Mouse (Mus musculus) lung, embryonic 16.5 days (tissue): ENCODE data around the gene Rassf5. TPM values are rescaled to one million over a fixed set of nuclear protein-coding genes. Genes with fewer than 3 reads are reported as not detected.

ENCODE experiments used
- ATAC-seq: fragments of 200-750 bp; cut with Nextera tagmentation; 2 replicates; pipeline ENCODE4 v1.8.0; 2017; ENCODE audit warnings: low read depth, mild to moderate bottlenecking, moderate library complexity
- H3K27ac ChIP-seq: fragments of 300-500 bp; sonication (generic); 2 replicates; pipeline ENCODE4 v1.5.1; 2014; ENCODE audit warnings: mild to moderate bottlenecking, control low read depth, low read length
- H3K27me3 ChIP-seq: fragments of 300-500 bp; sonication (generic); 2 replicates; pipeline ENCODE4 v1.6.1; 2014; ENCODE audit warnings: low read depth, low read length, mixed read lengths; ENCODE audit not compliant: control insufficient read depth, insufficient read depth
- H3K36me3 ChIP-seq: fragments of 300-500 bp; sonication (generic); 2 replicates; pipeline ENCODE4 v1.6.1; 2014; ENCODE audit warnings: low read length; ENCODE audit not compliant: control insufficient read depth, insufficient read depth
- H3K4me1 ChIP-seq: fragments of 300-500 bp; sonication (generic); replicated peaks from 2 replicates; pipeline ENCODE4 v1.6.1; 2014; ENCODE audit warnings: low read length, mixed read lengths; ENCODE audit not compliant: control insufficient read depth, insufficient read depth
- H3K4me2 ChIP-seq: fragments of 300-500 bp; sonication (generic); 2 replicates; pipeline ENCODE4 v1.6.1; 2014; ENCODE audit warnings: low read depth, low read length, control low read depth
- H3K4me3 ChIP-seq: fragments of 300-500 bp; sonication (generic); 2 replicates; pipeline ENCODE4 v1.5.1; 2014; ENCODE audit warnings: mild to moderate bottlenecking, low read length, control low read depth
- H3K9ac ChIP-seq: fragments of 300-500 bp; sonication (generic); 2 replicates; pipeline ENCODE4 v1.6.1; 2014; ENCODE audit warnings: low read length, control low read depth
- H3K9me3 ChIP-seq: fragments of 300-500 bp; sonication (generic); 2 replicates; pipeline ENCODE4 v1.6.1; 2016; ENCODE audit warnings: low read length; ENCODE audit not compliant: control insufficient read depth
- WGBS: fragments of 180-500 bp; shearing (Covaris S2); extraction: QIAGEN DNeasy Blood & Tissue Kit; methylation state at CpG from one replicate; pipeline ENCODE4 v1.1.7; 2014; 5-methylcytosine and 5-hydroxymethylcytosine counted together
- polyA plus RNA-seq: library from polyadenylated mRNA; unstranded; fragments of >200 nt; fragmentation: Nextera tagmentation; extraction: Ambion mirVana; gene quantifications from 2 replicates; pipeline ENCODE4 v1.2.1, GENCODE M21; 2015

Rassf5 gene
- polyA plus RNA-seq, 1 experiment from 2014 or later = 6.1 TPM

DNA sequence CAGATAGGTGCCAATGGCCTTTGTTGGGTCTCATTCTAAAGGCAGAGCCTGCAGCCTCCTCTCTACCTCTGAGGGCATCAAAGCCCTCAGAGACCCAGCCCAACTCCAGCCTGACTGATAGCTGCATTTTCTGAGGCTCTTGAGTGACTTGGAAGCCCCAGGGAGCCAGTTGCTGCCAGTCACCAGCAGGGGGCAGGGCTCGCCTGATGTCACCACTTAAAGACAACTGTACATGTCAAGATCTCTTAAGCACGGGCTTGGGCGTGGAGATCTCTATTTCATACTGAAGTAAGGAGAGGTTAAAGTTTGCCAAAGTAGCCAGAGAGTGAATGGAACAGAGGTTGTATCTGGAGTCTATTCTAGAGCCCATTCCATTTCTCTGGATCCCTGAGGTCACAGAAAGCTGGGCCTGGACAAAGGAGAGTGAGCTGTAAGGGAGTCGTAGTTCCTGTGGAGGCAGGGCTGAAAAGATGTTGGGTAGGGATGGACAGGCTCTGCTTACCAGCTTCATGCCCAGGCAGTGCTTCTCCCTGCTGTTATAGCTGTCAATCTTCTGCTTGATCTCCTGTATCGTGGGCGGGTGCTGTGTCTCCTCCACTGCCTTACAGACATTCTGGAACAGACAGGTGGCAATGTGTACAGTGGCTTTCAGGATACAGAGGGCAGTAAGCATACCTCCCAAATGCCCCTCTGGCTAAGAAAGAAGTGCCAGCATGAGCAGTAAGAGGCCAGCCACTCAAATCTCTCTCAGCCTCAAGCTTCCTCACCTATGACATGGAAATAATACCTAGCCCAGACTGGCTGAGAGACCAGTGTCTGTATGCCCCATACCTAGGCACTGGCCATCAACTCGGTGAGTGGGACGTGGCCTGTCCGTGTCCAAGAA lies 63.2 kb downstream of the Rassf5 start:
- Histone ChIP-seq H3K27ac (no peak overlapping the region), H3K4me2 (no peak overlapping the region), H3K36me3 (peaks cover 10% of the 10 kb centered on the region; the same call in 1 of the 2 replicates), H3K4me3 (no peak overlapping the region), H3K9me3 (no peaks in the 10 kb centered on the region), H3K27me3 (no peaks in the 10 kb centered on the region), H3K4me1 (0 out of 2 replicates have a peak, but pooled peaks cover 2% of the 10 kb centered on the region), H3K9ac (no peak overlapping the region)
- peak; percentile 55; the same call in 1 of the 2 replicates for ATAC-seq
- WGBS = 59% methylated on average over 9 of the region's 9 CpGs

DNA sequence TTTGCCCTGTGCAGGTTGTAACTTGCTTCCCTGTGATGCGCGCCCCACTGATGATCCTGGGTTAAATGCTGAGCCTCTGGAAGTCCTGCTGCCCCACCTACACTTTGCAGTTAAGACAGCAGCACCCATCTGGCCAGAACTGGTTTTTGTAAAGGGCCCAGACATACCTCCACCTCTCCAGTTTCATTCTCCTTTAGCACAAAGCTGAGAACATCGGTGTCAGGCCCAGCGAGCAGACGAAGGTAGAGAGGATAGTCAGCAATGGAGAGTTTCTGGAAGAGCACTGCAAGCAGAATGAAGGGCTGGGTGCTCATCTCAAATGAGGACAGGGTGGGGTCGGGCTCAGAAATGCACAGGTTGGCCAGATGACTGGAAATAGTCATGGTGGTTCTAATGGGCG lies 64.7 kb downstream of the Rassf5 start:
- Histone ChIP-seq H3K36me3 (peaks cover 15% of the 10 kb centered on the region), H3K4me1 (0 out of 2 replicates have a peak, but pooled peaks cover 2% of the 10 kb centered on the region), H3K27ac (no peak overlapping the region), H3K9me3 (no peaks in the 10 kb centered on the region), H3K9ac (no peak overlapping the region), H3K4me2 (no peak overlapping the region), H3K4me3 (no peak overlapping the region), H3K27me3 (no peaks in the 10 kb centered on the region)
- no peak for ATAC-seq
- 94% methylated on average over 7 of the region's 7 CpGs for WGBS

DNA sequence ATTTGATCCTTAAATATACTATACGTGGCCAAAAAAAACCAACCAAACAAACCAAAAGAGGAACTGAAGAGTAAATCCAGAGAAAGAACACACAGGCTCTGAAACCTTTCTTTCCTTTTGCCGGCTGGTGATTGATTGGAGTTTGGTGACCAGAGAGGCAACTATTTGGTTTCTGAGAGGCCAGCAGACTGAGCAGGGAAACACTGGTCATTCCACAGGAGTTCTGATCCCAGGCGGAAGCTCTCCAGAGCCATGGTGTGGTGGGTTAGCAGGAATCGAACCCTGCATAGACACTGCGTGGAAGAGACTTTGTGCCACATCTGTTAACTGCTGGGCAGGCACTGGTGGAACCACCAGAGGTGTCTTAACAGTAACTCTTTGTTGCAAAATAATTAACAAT lies 67.0 kb downstream of the Rassf5 start:
- H3K9me3 ChIP-seq = no peaks in the 10 kb centered on the region
- H3K36me3 ChIP-seq = peaks cover 25% of the 10 kb centered on the region
- H3K4me3 ChIP-seq = no peak overlapping the region
- no peaks in the 10 kb centered on the region for H3K4me1 ChIP-seq
- H3K27me3 ChIP-seq = no peaks in the 10 kb centered on the region
- ATAC-seq = no peak
- no peak overlapping the region for H3K27ac ChIP-seq
- WGBS = 83% methylated on average over 5 of the region's 5 CpGs
- no peak overlapping the region for H3K9ac ChIP-seq
- H3K4me2 ChIP-seq = no peak overlapping the region

DNA sequence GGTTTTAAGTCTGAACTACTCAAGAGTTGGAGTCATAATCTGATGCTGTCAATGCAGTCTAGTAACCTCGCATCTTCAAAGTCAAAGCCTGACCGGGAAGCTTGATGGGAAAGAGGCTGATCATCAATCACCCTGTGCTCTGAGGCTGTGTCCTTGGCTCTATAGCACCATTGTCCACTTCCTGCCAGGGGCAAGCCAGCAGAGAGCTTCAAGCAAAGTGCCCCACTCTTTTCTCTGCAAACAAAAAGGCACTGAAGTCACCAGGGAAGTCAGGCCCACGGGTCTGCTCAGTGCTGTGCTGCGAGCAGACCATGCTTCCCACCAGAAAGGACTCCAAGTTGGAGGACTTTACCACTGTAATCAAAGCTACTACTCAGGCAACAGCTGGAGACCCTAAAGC lies 67.8 kb downstream of the Rassf5 start:
- ATAC-seq = no peak
- H3K36me3 ChIP-seq = peaks cover 25% of the 10 kb centered on the region

DNA sequence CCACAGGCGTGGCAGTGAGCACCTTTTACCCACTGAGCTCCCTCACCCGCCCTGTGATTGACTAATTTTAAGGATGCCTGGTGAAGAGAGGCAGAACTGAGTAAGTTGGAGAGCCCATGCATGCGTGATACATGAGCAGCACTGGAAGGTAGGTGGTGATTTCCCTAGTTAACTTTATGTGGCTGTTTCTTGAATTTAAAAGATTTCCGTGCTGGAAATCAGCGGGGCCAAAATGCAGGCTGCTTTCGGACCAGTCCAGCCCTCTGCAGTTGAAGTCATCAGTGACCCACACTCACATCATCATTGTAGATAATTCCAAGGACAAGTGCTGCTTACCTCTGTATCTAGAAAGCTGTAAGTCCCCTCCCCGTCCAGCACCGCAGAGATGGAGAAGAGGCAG lies 69.2 kb downstream of the Rassf5 start:
- Histone ChIP-seq H3K4me3 (no peak overlapping the region), H3K36me3 (peaks cover 33% of the 10 kb centered on the region), H3K4me2 (no peak overlapping the region), H3K9ac (no peak overlapping the region), H3K9me3 (no peaks in the 10 kb centered on the region), H3K27me3 (no peaks in the 10 kb centered on the region), H3K27ac (no peak overlapping the region), H3K4me1 (no peaks in the 10 kb centered on the region)
- ATAC-seq = no peak
- WGBS = 95% methylated on average over 8 of the region's 8 CpGs

More for the DNA sequence above, 67.8 kb downstream of the Rassf5 start:
- no peak overlapping the region for H3K9ac ChIP-seq
- no peaks in the 10 kb centered on the region for H3K4me1 ChIP-seq
- 54% methylated on average over 4 of the region's 4 CpGs for WGBS
- H3K4me3 ChIP-seq = no peak overlapping the region
- no peak overlapping the region for H3K27ac ChIP-seq
- no peaks in the 10 kb centered on the region for H3K27me3 ChIP-seq
- no peaks in the 10 kb centered on the region for H3K9me3 ChIP-seq
- no peak overlapping the region for H3K4me2 ChIP-seq

DNA sequence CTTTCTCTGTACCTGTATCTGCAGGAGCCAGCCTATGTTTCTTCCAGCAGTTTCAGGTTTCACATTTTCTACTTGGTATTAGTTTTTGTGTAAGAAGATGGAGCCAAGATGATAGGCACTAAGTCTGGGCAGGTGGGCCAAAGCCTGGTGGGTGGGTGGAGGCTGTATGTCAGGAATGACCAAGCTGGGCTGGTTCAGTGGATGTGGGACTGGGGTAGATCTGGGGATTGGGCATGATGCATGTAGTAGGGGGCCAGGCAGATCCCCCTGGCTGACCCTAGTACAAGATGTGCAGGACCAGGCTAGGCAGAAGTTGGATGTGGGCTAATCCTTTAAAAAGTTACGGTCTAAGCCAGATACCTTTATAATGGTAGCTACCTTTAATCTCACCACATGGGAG lies 69.9 kb downstream of the Rassf5 start:
- 95% methylated on average over 1 of the region's 1 CpGs for WGBS

DNA sequence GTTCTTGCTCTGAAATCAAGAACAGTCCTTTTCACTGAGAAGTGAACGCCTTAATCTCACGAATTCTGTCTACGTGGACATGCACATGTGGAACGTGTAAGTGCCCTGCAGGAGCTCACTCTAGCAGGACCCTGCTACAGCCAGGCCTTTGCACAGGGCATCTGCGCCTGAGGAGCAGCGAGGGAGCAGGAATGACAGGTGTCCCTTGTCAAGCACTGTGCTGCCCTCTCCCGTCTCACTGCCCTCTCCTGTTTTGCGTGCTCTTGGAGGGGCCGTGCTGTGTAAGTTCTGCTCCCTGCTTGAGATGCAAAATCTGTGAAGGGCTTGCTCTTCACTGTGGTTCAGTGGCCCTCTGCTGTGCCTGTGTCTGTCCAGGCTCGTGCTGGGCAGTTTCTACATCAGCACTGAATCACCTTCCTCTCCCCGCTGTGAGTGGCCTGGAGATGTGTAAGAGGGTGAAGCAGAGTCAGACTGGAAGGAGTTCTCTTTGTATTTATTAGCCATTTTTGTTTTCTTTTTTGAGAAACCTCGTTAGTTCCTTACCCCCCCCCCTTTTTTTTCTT lies 70.7 kb downstream of the Rassf5 start:
- Histone ChIP-seq H3K27ac (no peak overlapping the region), H3K36me3 (peaks cover 35% of the 10 kb centered on the region), H3K27me3 (no peaks in the 10 kb centered on the region), H3K4me3 (no peak overlapping the region), H3K9ac (no peak overlapping the region), H3K9me3 (no peaks in the 10 kb centered on the region), H3K4me1 (no peaks in the 10 kb centered on the region), H3K4me2 (no peak overlapping the region)
- WGBS = 75% methylated on average over 12 of the region's 12 CpGs
- ATAC-seq = no peak

More for the DNA sequence above, 69.9 kb downstream of the Rassf5 start:
- no peak overlapping the region for H3K4me2 ChIP-seq
- H3K9ac ChIP-seq = no peak overlapping the region
- H3K4me1 ChIP-seq = no peaks in the 10 kb centered on the region
- H3K27me3 ChIP-seq = no peaks in the 10 kb centered on the region
- H3K9me3 ChIP-seq = no peaks in the 10 kb centered on the region
- no peak for ATAC-seq
- no peak overlapping the region for H3K4me3 ChIP-seq
- no peak overlapping the region for H3K27ac ChIP-seq
- H3K36me3 ChIP-seq = peaks cover 35% of the 10 kb centered on the region

DNA sequence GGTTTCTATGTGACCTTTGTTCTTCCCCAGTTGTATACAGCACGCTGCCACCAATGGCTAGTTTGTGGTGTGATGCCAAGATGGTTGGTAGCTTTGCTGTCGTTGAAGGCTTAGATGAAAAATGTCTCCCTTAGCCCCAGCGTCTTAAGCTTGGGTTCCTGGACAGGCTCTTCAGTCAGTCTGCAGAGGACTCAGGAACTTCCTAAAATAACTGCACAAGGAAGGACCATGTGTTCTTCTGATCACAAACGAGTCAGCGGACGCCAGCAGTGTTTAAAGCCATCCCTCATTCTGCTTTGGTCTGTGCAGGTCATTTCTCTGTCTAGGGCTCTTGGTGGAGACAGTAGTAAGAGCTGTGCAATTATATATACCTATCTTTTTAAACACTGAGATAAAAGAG lies 71.2 kb downstream of the Rassf5 start:
- Histone ChIP-seq H3K4me3 (no peak overlapping the region), H3K4me2 (no peak overlapping the region), H3K9me3 (no peaks in the 10 kb centered on the region), H3K4me1 (no peaks in the 10 kb centered on the region), H3K36me3 (peaks cover 37% of the 10 kb centered on the region), H3K27me3 (no peaks in the 10 kb centered on the region), H3K27ac (no peak overlapping the region), H3K9ac (no peak overlapping the region)
- WGBS = 72% methylated on average over 6 of the region's 6 CpGs
- ATAC-seq = no peak

DNA sequence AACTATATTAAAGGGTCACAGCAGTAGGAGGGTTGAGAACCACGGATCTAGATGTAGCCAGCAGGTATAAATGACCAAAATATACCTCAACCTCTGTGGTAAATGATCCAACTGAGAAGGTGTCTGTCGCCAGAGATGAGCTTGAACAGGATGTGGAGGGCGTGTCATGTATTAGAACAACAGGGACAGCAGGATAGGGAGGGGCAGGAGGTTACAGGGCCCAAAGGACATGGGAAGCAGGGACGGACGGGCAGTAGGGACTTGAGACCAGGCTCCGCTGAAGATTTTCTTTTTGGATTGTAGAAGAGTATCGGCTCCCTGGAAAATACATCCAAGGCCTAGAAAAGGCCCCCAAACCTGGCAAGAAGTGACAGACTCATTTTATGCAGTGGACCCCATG lies 72.1 kb downstream of the Rassf5 start:
- Histone ChIP-seq H3K4me2 (no peak overlapping the region), H3K9me3 (no peaks in the 10 kb centered on the region), H3K4me3 (no peak overlapping the region), H3K4me1 (no peaks in the 10 kb centered on the region), H3K9ac (no peak overlapping the region), H3K27ac (no peak overlapping the region), H3K27me3 (no peaks in the 10 kb centered on the region), H3K36me3 (peaks cover 40% of the 10 kb centered on the region)
- ATAC-seq = no peak
- 84% methylated on average over 7 of the region's 7 CpGs for WGBS
